Mouse (Mus musculus): ENCODE measurements at regions not wholly inside any gene's neighbourhood (a gene's known extent, or its start where the extent isn't known, plus 50 kb on each side); places are given as distances from the start of the nearest gene placed in this dataset.

GRCm38 (mm10) chr14:73439802-73440309 is 54.8 kb upstream of the Itm2b start:
- H3K4me1 ChIP-seq (ENCODE audit: control insufficient read depth, insufficient read depth, low read length) = peaks cover 39% of the 10 kb centered on the region
- TF ChIP-seq CTCF (IDR thresholded peaks at IDR 0.05; ENCODE audit: low read depth, low read length) = no peak
- no peak for TF ChIP-seq POLR2A (IDR thresholded peaks at IDR 0.05; ENCODE audit: borderline replicate concordance, low read depth, low read length)

GRCm38 (mm10) chr14:73435839-73436238 is 50.8 kb upstream of the Itm2b start:
- H3K4me1 ChIP-seq (ENCODE audit: control insufficient read depth, insufficient read depth, low read length) = peaks cover 29% of the 10 kb centered on the region
- H3K4me3 ChIP-seq (ENCODE audit: insufficient read depth, low read length) = no peak overlapping the region
- no peak overlapping the region for H3K27ac ChIP-seq (ENCODE audit: insufficient read depth, low read depth, low read length)
- TF ChIP-seq POLR2A (IDR thresholded peaks at IDR 0.05; ENCODE audit: borderline replicate concordance, low read depth, low read length) (no peak), CTCF (IDR thresholded peaks at IDR 0.05; ENCODE audit: low read depth, low read length) (no peak)

More at GRCm38 (mm10) chr14:73439802-73440309, 54.8 kb upstream of the Itm2b start:
- H3K27ac ChIP-seq (ENCODE audit: insufficient read depth, low read depth, low read length) = no peak overlapping the region
- no peak overlapping the region for H3K4me3 ChIP-seq (ENCODE audit: insufficient read depth, low read length)

Data from bone marrow macrophage, adult 2 months (primary cell).